Comparison of ENCODE assay signal across 9 mouse cellular contexts in the genomic region with DNA sequence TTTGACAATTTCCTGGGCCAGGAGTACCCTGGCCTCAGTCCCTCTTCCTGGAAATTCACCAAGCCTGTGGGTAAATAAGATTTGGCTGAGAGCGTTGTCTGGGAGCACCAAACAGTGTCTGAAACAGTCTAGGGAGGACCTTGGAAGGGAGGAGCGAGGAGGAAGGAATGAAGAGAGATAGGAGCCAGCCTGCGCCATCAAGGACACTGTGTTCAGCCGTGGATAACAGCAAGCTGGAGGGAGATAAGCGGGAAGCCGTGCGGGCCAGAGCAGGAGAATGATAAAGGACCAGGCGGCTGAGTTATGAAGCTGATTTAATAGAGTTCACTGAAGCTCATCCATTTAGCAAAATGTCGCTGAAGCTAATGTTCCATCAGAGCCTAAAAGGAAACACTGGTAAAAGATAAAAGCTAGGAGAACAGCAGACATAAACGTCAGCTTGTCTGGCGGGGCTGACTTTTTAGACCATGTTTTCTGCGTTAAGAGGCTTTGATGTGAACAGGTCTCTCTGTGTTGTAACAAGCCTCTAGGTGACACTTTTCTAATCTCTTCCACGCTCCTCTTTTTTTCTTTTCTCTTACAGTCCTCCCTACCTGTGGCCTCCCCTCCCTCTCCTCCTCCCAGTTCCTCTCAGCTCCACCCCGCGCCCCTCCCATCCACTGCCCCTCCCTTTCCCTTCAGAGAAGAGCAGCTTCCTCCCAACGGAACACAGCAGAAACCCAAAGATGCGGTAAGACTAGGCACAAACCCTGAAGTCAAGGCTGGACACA. TPM values are rescaled to one million over a fixed set of nuclear protein-coding genes. Genes with fewer than 3 reads are reported as not detected.
DNase-seq lines count a peak whose midpoint lies in the region; ATAC-seq and TF ChIP-seq lines count a peak whose summit lies in the region.
"Had no signal": no experiment of that assay in that cellular context is flagged by ENCODE, and none has a peak within 500 bp of the region (broad histone marks: within the 10 kb centered on the region; RNA-seq: fewer than 3 reads in every experiment).

No protein-coding gene starts in this region.

- peak; percentile 85 to 97 for ATAC-seq in hematopoietic stem cell, adult 5-6 weeks (replicated peaks in 1 of 2; ENCODE audit: insufficient read depth in 1 of 2, low FRiP score in 2 of 2, low TSS enrichment in 1 of 2, low read depth in 1 of 2, poor library complexity in 2 of 2, severe bottlenecking in 2 of 2)
- no peak for ATAC-seq in limb, embryonic 11.5 days (ENCODE audit: insufficient number of reproducible peaks, low FRiP score, low TSS enrichment, low read depth)
- no peak for ATAC-seq in midbrain, embryonic 12.5 days (ENCODE audit: low FRiP score, low read depth)

- WGBS in limb, embryonic 11.5 days = 24% methylated on average over 17 of the region's 17 CpGs
- 32% methylated on average over 17 of the region's 17 CpGs for WGBS in midbrain, embryonic 12.5 days

- peaks cover 6% of the 10 kb centered on the region for H3K9me3 ChIP-seq in E14TG2a.4 (ENCODE audit: low read length)
- no peaks in the 10 kb centered on the region for H3K9me3 ChIP-seq in limb, embryonic 11.5 days (ENCODE audit: control insufficient read depth, low read length)
- no peaks in the 10 kb centered on the region for H3K9me3 ChIP-seq in midbrain, embryonic 12.5 days

- peak; percentile 81 for TF ChIP-seq POLR2A in embryonic fibroblast, embryonic 13.5 days (IDR thresholded peaks at IDR 0.05; ENCODE audit: low read depth, low read length)

- peak overlapping the region; percentile 73 for H3K4me3 ChIP-seq in E14TG2a.4 (replicated peaks; ENCODE audit: low read length)
- peak overlapping the region; percentile 20 for H3K4me3 ChIP-seq in embryonic fibroblast, embryonic 13.5 days (ENCODE audit: insufficient read depth, low read length)
- peak overlapping the region; percentile 21 for H3K4me3 ChIP-seq in limb, embryonic 11.5 days (ENCODE audit: low read depth, low read length)
- H3K4me3 ChIP-seq in midbrain, embryonic 12.5 days = peak overlapping the region; percentile 29
- H3K4me3 ChIP-seq: erythroblast, embryonic 14.5 days had no signal

- peak; percentile 72 for DNase-seq in adrenal gland, postnatal 25 days
- DNase-seq in limb, embryonic 11.5 days (ENCODE audit: low spot score) = peak; percentile 66
- peak; percentile 77 for DNase-seq in testis, postnatal 14 days (ENCODE audit: low spot score)
- DNase-seq in left cerebral cortex, adult 8-10 months (ENCODE audit: low spot score in 2 of 2) = no peak

- peaks cover 18% of the 10 kb centered on the region for H3K27me3 ChIP-seq in E14TG2a.4 (ENCODE audit: insufficient read depth, low read length)
- no peaks in the 10 kb centered on the region for H3K27me3 ChIP-seq in limb, embryonic 11.5 days (ENCODE audit: control insufficient read depth, insufficient read depth, low read length)
- peaks cover 33% of the 10 kb centered on the region for H3K27me3 ChIP-seq in midbrain, embryonic 12.5 days

- peaks cover 53% of the 10 kb centered on the region for H3K4me1 ChIP-seq in E14TG2a.4 (replicated peaks; ENCODE audit: low read depth, low read length)
- H3K4me1 ChIP-seq in embryonic fibroblast, embryonic 13.5 days (ENCODE audit: control insufficient read depth, insufficient read depth, low read length) = no peaks in the 10 kb centered on the region
- no peaks in the 10 kb centered on the region for H3K4me1 ChIP-seq in limb, embryonic 11.5 days (ENCODE audit: control insufficient read depth, insufficient read depth, low read length)
- H3K4me1 ChIP-seq in midbrain, embryonic 12.5 days = peaks cover 20% of the 10 kb centered on the region

- peak overlapping the region; percentile 48 for H3K4me2 ChIP-seq in limb, embryonic 11.5 days (ENCODE audit: low read depth, severe bottlenecking)
- H3K4me2 ChIP-seq in midbrain, embryonic 12.5 days (replicated peaks) = peak overlapping the region; percentile 57

- H3K9ac ChIP-seq in limb, embryonic 11.5 days (ENCODE audit: low read length) = peak overlapping the region; percentile 34
- H3K9ac ChIP-seq in midbrain, embryonic 12.5 days (replicated peaks) = 0 out of 2 replicates have a peak overlapping the region, but pooled peaks have one; percentile 15

- no peaks in the 10 kb centered on the region for H3K36me3 ChIP-seq in E14TG2a.4 (ENCODE audit: insufficient read depth, low read length)
- H3K36me3 ChIP-seq in limb, embryonic 11.5 days (ENCODE audit: control insufficient read depth, insufficient read depth, low read length) = no peaks in the 10 kb centered on the region
- H3K36me3 ChIP-seq in midbrain, embryonic 12.5 days = no peaks in the 10 kb centered on the region

- H3K27ac ChIP-seq in embryonic fibroblast, embryonic 13.5 days (ENCODE audit: insufficient read depth, low read length) = no peak overlapping the region
- H3K27ac ChIP-seq in limb, embryonic 11.5 days (replicated peaks; ENCODE audit: low read depth, low read length) = no peak overlapping the region
- H3K27ac ChIP-seq in midbrain, embryonic 12.5 days (replicated peaks) = 0 out of 2 replicates have a peak overlapping the region, but pooled peaks have one; percentile 15

- TF ChIP-seq CTCF in E14TG2a.4 (conservative IDR thresholded peaks at IDR 0.05; ENCODE audit: low read length) = no peak
- no peak for TF ChIP-seq CTCF in embryonic fibroblast, embryonic 13.5 days (IDR thresholded peaks at IDR 0.05; ENCODE audit: borderline replicate concordance, insufficient read depth, low read length)

RNA-seq across cellular contexts. Expression of gene Map3k9, which starts 26.0 kb away (rescaled TPM):
- total RNA-seq in adrenal gland, postnatal 25 days (2021) = 2.2 and 2.6 TPM in 2 replicates
- 0.23 and 0.42 TPM in 2 replicates for polyA plus RNA-seq in embryonic fibroblast, embryonic 13.5 days (2011; ENCODE audit: insufficient read length, low read depth, missing spikeins)
- total RNA-seq in hematopoietic stem cell, adult 5-6 weeks (2017) = 2.3 and 7.1 TPM in 2 replicates
- 0.60 and 0.61 TPM in 2 replicates for polyA plus RNA-seq in limb, embryonic 11.5 days (2014; fragmentation: Nextera tagmentation; extraction: Ambion mirVana)
- polyA plus RNA-seq in midbrain, embryonic 12.5 days (2016; fragmentation: Nextera tagmentation; extraction: Ambion mirVana) = 5.6 and 6.2 TPM in 2 replicates
- 10 to 100 TPM; 52.5 to 60.7 (median 55.2) TPM for total RNA-seq in left cerebral cortex, adult 8-10 months (2022)
- polyA plus RNA-seq: erythroblast, embryonic 14.5 days had no signal

RNA-seq across cellular contexts. Expression of gene Pcnx, which starts 52.9 kb away (rescaled TPM):
- total RNA-seq in adrenal gland, postnatal 25 days (2021) = 64.0 and 72.0 TPM in 2 replicates
- polyA plus RNA-seq in embryonic fibroblast, embryonic 13.5 days (2011; ENCODE audit: insufficient read length, low read depth, missing spikeins) = 31.7 and 39.1 TPM in 2 replicates
- 12.1 and 15.1 TPM in 2 replicates for total RNA-seq in hematopoietic stem cell, adult 5-6 weeks (2017)
- 12.5 and 12.8 TPM in 2 replicates for polyA plus RNA-seq in limb, embryonic 11.5 days (2014; fragmentation: Nextera tagmentation; extraction: Ambion mirVana)
- 12.1 and 13.8 TPM in 2 replicates for polyA plus RNA-seq in midbrain, embryonic 12.5 days (2016; fragmentation: Nextera tagmentation; extraction: Ambion mirVana)
- 10 to 100 TPM; 79.6 to 96.8 (median 90.7) TPM for total RNA-seq in left cerebral cortex, adult 8-10 months (2022)

Comparison
In these comparisons a context has a peak if more than half of its experiments do, and no peak if none do; other contexts are left out.
1. H3K4me3 ChIP-seq: peak in every context shown above with its lines; median percentile 73 in E14TG2a.4; 29 in midbrain, embryonic 12.5 days; 21 in limb, embryonic 11.5 days; 20 in embryonic fibroblast, embryonic 13.5 days.
2. DNase-seq: peak in adrenal gland, postnatal 25 days (single experiment), limb, embryonic 11.5 days (single experiment) and testis, postnatal 14 days (single experiment); none in left cerebral cortex, adult 8-10 months (0 of 2).
3. ATAC-seq: peak in hematopoietic stem cell, adult 5-6 weeks (2 of 2); none in limb, embryonic 11.5 days (single experiment) and midbrain, embryonic 12.5 days (single experiment).